Mouse (Mus musculus): ENCODE data around the gene Bend6.

Gene Bend6

DNA sequence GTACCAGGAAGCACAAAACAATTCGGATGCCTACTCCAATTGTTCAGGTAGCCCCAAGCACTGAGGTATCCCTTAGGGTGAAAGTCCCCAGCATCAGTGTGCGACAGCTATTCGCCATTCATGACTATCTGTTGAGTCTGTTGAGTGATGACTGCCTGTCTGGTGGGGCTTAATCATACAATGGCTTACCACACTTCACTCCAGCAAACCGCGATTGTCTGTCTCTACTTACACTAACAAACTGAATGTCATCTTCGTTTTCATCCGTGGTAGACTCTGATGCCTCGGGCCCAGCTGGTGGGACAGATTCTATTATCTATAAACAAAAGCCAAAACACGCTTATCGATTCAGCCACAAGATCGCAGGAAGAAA lies 94.1 kb downstream of the Bend6 start:
- in situ Hi-C loops (cut with MboI, MseI): no loop called here

DNA sequence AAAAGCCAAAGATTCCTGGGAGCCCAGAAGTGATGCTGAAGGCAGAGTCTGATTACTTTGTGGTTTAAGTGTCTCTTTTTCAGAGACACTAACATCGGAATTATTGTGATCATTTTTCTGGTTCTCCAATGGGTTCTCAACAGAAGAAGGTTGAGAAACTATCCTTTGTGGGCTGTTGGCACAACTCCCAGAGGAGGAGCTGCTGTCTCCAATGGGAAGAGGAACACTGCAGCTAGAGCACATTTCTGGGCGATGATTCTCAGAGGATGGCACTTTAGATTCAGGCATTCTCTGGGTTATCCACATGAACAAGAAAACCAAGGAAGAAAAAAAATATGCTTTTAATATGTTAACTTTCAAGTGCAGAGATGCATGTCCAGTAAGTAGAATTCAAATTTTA lies 104.3 kb downstream of the Bend6 start:
- in situ Hi-C loops (cut with MboI, MseI): no loop called here
